Mouse (Mus musculus): Measurements from ENCODE around the gene Kcnip1. TPM values are rescaled to one million over a fixed set of nuclear protein-coding genes. Genes with fewer than 3 reads are reported as not detected.

Kcnip1 gene
- polyA plus RNA-seq (2012; rRNA removed; ENCODE audit: low replicate concordance) = not detected in 2 replicates

GRCm38 (mm10) chr11:33992938-33993337 lies at the start of gene Kcnip1:
Gene Kcnip1 (minus strand): TSS chr11:33993152.

GRCm38 (mm10) chr11:33962688-33963407 lies 30.1 kb downstream of the Kcnip1 start, which contains the start of gene Kcnmb1:
Gene Kcnmb1 (plus strand): TSS chr11:33963013.

GRCm38 (mm10) chr11:33598986-33599385 lies 394.0 kb downstream of the Kcnip1 start, which contains the start of gene D130052B06Rik:
Gene D130052B06Rik (plus strand): TSS chr11:33599302.

Other genes with a start within 250 kb of the Kcnip1 start
- 0.88 and 1.4 TPM in 2 replicates for gene Kcnmb1, start 30.1 kb downstream of the Kcnip1 start, polyA plus RNA-seq (2012; rRNA removed; ENCODE audit: low replicate concordance)
- 16.5 and 21.2 TPM in 2 replicates for gene Lcp2, start 53.8 kb upstream of the Kcnip1 start, polyA plus RNA-seq (2012; rRNA removed; ENCODE audit: low replicate concordance)
- gene 4930469K13Rik, start 105.4 kb upstream of the Kcnip1 start, polyA plus RNA-seq (2012; rRNA removed; ENCODE audit: low replicate concordance) = not detected in 2 replicates
- gene Foxi1, start 214.9 kb upstream of the Kcnip1 start, polyA plus RNA-seq (2012; rRNA removed; ENCODE audit: low replicate concordance) = 5.4 and 6.7 TPM in 2 replicates

Data from mammary gland, adult 2 months (tissue).